Mouse (Mus musculus) hindbrain, embryonic 14.5 days (tissue): ENCODE results near the gene Setd7. TPM values are rescaled to one million over a fixed set of nuclear protein-coding genes. Genes with fewer than 3 reads are reported as not detected.

Experiments
- ATAC-seq: fragments of 200-750 bp; cut with Nextera tagmentation; 2 replicates; pipeline ENCODE4 v1.8.0; 2017; ENCODE audit warnings: moderate number of reproducible peaks, mild to moderate bottlenecking, moderate TSS enrichment, moderate library complexity; ENCODE audit not compliant: low FRiP score
- DNase-seq: peaks from one replicate; pipeline ENCODE4 v3.0.0-alpha.2; 2015; ENCODE audit warnings: low spot score
- H3K27ac ChIP-seq: fragments of 300-500 bp; sonication (generic); 2 replicates; pipeline ENCODE4 v1.5.1; 2014; ENCODE audit warnings: mild to moderate bottlenecking, moderate library complexity
- H3K27me3 ChIP-seq: fragments of 300-500 bp; sonication (generic); 2 replicates; pipeline ENCODE4 v1.6.1; 2014; ENCODE audit warnings: mild to moderate bottlenecking, low read length, mixed read lengths; ENCODE audit not compliant: control insufficient read depth, insufficient read depth
- H3K36me3 ChIP-seq: fragments of 300-500 bp; sonication (generic); replicated peaks from 2 replicates; pipeline ENCODE4 v1.6.1; 2014; ENCODE audit not compliant: control insufficient read depth, insufficient read depth
- H3K4me1 ChIP-seq: fragments of 300-500 bp; sonication (generic); replicated peaks from 2 replicates; pipeline ENCODE4 v1.6.1; 2014; ENCODE audit warnings: antibody characterized with exemption, low read length, mixed read lengths; ENCODE audit not compliant: control insufficient read depth, insufficient read depth
- H3K4me2 ChIP-seq: fragments of 300-500 bp; sonication (generic); replicated peaks from 2 replicates; pipeline ENCODE4 v1.6.1; 2014; ENCODE audit warnings: mild to moderate bottlenecking, moderate library complexity
- H3K4me3 ChIP-seq: fragments of 300-500 bp; sonication (generic); replicated peaks from 2 replicates; pipeline ENCODE4 v1.5.1; 2014; ENCODE audit warnings: mild to moderate bottlenecking, low read length
- H3K9ac ChIP-seq: fragments of 300-500 bp; sonication (generic); 2 replicates; pipeline ENCODE4 v1.6.1; 2014
- H3K9me3 ChIP-seq: fragments of 300-500 bp; sonication (generic); 2 replicates; pipeline ENCODE4 v1.6.1; 2016; ENCODE audit warnings: low read length; ENCODE audit not compliant: control insufficient read depth
- WGBS: fragments of 180-500 bp; shearing (Covaris S2); extraction: QIAGEN DNeasy Blood & Tissue Kit; methylation state at CpG from one replicate; pipeline ENCODE4 v1.1.7; 2014; 5-methylcytosine and 5-hydroxymethylcytosine counted together
- polyA plus RNA-seq: library from polyadenylated mRNA; unstranded; fragments of >200 nt; fragmentation: Nextera tagmentation; extraction: Ambion mirVana; gene quantifications from 2 replicates; pipeline ENCODE4 v1.2.1, GENCODE M21; 2014

The Setd7 gene
- polyA plus RNA-seq, 1 experiment from 2014 or later: 2.9 TPM

- ATAC-seq (no peak), DNase-seq (no peak)
- Histone ChIP-seq H3K27ac (no peak overlapping the region), H3K36me3 (peaks cover 92% of the 10 kb centered on the region), H3K9ac (no peak overlapping the region), H3K9me3 (no peaks in the 10 kb centered on the region), H3K27me3 (no peaks in the 10 kb centered on the region), H3K4me1 (no peaks in the 10 kb centered on the region), H3K4me3 (no peak overlapping the region), H3K4me2 (no peak overlapping the region)
- WGBS: 96% methylated on average over 2 of the region's 2 CpGs
Observed at GRCm38 (mm10) chr3:51468530-51468929, 92.1 kb downstream of the Setd7 start.

Other genes with a start within 250 kb of the Setd7 start
- gene Elf2, start 220.2 kb downstream of the Setd7 start, polyA plus RNA-seq: 29.0 and 35.0 TPM in 2 replicates
- gene Mgarp, start 164.1 kb downstream of the Setd7 start, polyA plus RNA-seq: 0.16 and 1.3 TPM in 2 replicates
- 769 and 914 TPM in 2 replicates for gene Ndufc1, start 151.9 kb downstream of the Setd7 start, polyA plus RNA-seq
- 35.7 and 38.8 TPM in 2 replicates for gene Naa15, start 145.7 kb downstream of the Setd7 start, polyA plus RNA-seq
- 26.6 and 29.9 TPM in 2 replicates for gene Rab33b, start 77.0 kb downstream of the Setd7 start, polyA plus RNA-seq
- 0.52 and 0.82 TPM in 2 replicates for gene Mgst2, start 99.5 kb upstream of the Setd7 start, polyA plus RNA-seq